Mouse (Mus musculus): ENCODE data around the gene Cdkn2c. TPM values are rescaled to one million over a fixed set of nuclear protein-coding genes. Genes with fewer than 3 reads are reported as not detected.
"Not testable (repeated sequence)": the region's sequence is repeated elsewhere in the genome, so short reads cannot be mapped to it uniquely, and the experiment has no call there.

The Cdkn2c gene
- polyA plus RNA-seq (2015; fragmentation: Nextera tagmentation; extraction: Ambion mirVana) = 15.6 and 16.0 TPM in 2 replicates

DNA sequence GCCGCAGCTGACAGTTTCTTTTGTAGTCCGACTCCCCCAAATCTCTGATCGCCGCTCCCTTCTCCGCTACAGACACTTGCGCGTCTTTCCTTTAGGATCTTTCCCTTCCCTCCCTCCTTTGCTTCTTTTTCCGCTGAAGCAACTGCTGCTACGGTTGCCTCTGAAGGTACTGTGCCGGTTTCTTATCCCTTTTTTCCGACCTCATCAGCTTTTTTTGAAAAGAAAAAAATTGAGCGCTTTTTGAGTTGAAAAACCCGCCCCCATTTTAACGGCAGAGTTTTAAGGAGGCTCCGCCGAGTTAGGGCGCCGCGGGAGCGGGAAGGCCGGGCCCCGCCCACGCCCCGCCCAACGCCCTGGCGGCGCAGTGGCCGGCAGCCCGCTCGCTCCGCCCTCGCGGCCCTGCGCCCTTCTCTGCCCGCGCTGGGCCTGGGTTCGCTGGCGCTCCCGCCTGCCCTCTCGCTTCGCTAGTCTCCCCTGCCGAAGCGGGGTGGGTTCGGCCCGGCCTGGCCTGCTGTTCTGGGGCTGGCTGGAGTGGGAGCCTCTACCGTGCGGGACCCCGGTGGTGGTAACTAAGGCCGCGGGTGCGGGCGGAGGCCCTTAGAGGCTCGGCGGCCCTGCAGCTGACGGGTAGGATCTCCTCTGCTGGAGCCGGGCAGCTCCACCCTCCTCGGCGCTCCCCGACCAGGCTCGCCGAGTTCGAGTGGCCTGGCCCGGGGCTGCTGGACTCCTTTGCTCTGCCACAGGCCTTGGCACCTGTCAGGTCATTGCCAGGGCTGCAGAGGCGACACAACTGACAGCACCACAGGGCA lies at the start of gene Cdkn2c:
Gene Cdkn2c, minus strand, starts transcription at position 729 of the 809 bp plus-strand sequence.
- under 1% methylated on average over 58 of the region's 64 CpGs for WGBS
- ATAC-seq (ENCODE audit: low read depth) = peak; percentile 98
- H3K36me3 ChIP-seq (ENCODE audit: control insufficient read depth, insufficient read depth, low read length) = no peaks in the 10 kb centered on the region
- H3K4me2 ChIP-seq (ENCODE audit: low read depth, low read length) = peak within 1 kb of the TSS; percentile 75
- H3K27me3 ChIP-seq (ENCODE audit: control insufficient read depth, insufficient read depth, low read depth, low read length) = peaks cover 6% of the 10 kb centered on the region; the same call in 1 of the 2 replicates
- peaks cover 10% of the 10 kb centered on the region for H3K4me1 ChIP-seq (replicated peaks; ENCODE audit: control insufficient read depth, insufficient read depth, low read length)
- H3K9ac ChIP-seq (ENCODE audit: low read length) = peak within 1 kb of the TSS; percentile 95
- H3K27ac ChIP-seq (ENCODE audit: low read length) = peak within 1 kb of the TSS; percentile 97
- H3K4me3 ChIP-seq (ENCODE audit: low read length) = peak within 1 kb of the TSS; percentile 79
- H3K9me3 ChIP-seq (ENCODE audit: control insufficient read depth, low read length) = no peaks in the 10 kb centered on the region

DNA sequence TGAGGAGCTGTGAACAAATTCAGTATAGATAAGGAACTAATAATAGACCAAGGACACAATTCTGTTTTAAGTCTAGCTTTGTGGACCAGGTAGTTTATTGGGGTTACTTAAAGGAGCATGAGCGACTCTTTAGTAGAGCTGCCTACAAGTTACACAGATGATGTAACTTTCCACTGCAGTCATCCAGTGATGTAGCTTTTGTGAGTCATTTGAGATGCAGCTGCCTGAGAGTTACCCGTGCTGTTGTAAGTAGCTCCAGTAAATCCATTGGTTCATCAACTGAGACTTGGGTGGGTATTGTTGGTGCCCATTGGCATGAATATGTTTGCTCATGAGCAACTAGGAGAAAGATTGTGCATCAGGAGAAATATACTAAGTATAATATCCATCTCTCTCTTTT lies 38.4 kb upstream of the Cdkn2c start:
- Histone ChIP-seq H3K9me3 (ENCODE audit: control insufficient read depth, low read length) (no peaks in the 10 kb centered on the region), H3K4me1 (replicated peaks; ENCODE audit: control insufficient read depth, insufficient read depth, low read length) (no peaks in the 10 kb centered on the region), H3K4me2 (ENCODE audit: low read depth, low read length) (no peak overlapping the region), H3K36me3 (ENCODE audit: control insufficient read depth, insufficient read depth, low read length) (no peaks in the 10 kb centered on the region), H3K27ac (ENCODE audit: low read length) (no peak overlapping the region), H3K9ac (ENCODE audit: low read length) (no peak overlapping the region), H3K27me3 (ENCODE audit: control insufficient read depth, insufficient read depth, low read depth, low read length) (no peaks in the 10 kb centered on the region), H3K4me3 (ENCODE audit: low read length) (no peak overlapping the region)
- no peak for ATAC-seq (ENCODE audit: low read depth)
- WGBS = 87% methylated on average over 2 of the region's 2 CpGs

GRCm38 (mm10) chr4:109703568-109703967 lies 36.6 kb upstream of the Cdkn2c start:
- no peak for ATAC-seq (ENCODE audit: low read depth)
- Histone ChIP-seq H3K4me2 (ENCODE audit: low read depth, low read length) (no peak overlapping the region), H3K36me3 (ENCODE audit: control insufficient read depth, insufficient read depth, low read length) (no peaks in the 10 kb centered on the region), H3K9ac (ENCODE audit: low read length) (no peak overlapping the region), H3K4me3 (ENCODE audit: low read length) (no peak overlapping the region), H3K27ac (ENCODE audit: low read length) (no peak overlapping the region), H3K27me3 (ENCODE audit: control insufficient read depth, insufficient read depth, low read depth, low read length) (no peaks in the 10 kb centered on the region), H3K9me3 (ENCODE audit: control insufficient read depth, low read length) (no peaks in the 10 kb centered on the region), H3K4me1 (replicated peaks; ENCODE audit: control insufficient read depth, insufficient read depth, low read length) (no peaks in the 10 kb centered on the region)

DNA sequence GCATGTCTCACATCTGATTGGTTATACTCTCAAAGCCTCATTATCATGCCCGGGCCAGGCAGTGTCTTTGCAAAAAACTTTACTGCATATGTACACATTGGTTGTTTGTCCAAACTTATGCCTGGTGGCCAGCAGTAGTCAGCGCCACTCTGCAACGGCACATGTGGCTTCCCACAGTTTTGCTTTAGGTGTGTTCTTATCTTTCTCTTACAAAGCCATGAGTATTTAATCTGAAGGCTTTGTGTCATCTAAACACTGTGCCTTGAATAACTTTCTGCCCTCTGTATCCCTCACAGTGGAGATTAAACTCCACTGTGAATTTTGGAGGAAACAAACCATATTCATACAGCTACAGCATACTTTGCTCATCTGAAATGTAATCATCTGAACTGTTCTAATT lies 33.7 kb upstream of the Cdkn2c start:
- not testable (repeated sequence) for H3K4me3 ChIP-seq (ENCODE audit: low read length); H3K36me3 ChIP-seq (ENCODE audit: control insufficient read depth, insufficient read depth, low read length); H3K27me3 ChIP-seq (ENCODE audit: control insufficient read depth, insufficient read depth, low read depth, low read length); ATAC-seq (ENCODE audit: low read depth); H3K9me3 ChIP-seq (ENCODE audit: control insufficient read depth, low read length); H3K4me1 ChIP-seq (replicated peaks; ENCODE audit: control insufficient read depth, insufficient read depth, low read length); H3K4me2 ChIP-seq (ENCODE audit: low read depth, low read length); H3K9ac ChIP-seq (ENCODE audit: low read length); H3K27ac ChIP-seq (ENCODE audit: low read length)
- 92% methylated on average over 3 of the region's 3 CpGs for WGBS

DNA sequence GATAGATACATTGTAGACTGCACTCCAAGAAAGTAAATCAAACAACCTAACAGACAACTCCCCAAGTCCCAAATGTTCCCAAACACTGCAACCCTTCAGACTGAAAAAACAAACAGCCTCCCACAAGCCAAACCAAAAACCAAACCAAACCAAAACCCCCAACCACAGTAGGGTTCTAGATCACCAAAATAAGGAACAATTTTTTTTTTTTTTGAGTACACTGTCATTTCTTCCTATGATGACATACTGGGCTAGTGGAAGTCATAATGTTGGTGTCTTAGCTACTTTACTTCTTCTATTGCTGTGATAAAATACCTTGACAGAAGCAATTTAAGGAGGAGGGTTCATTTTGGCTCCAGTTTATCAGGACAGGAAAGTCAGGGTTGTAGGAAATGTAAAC lies 25.7 kb upstream of the Cdkn2c start:
- Histone ChIP-seq H3K9me3 (ENCODE audit: control insufficient read depth, low read length) (peaks cover 7% of the 10 kb centered on the region), H3K27ac (ENCODE audit: low read length) (no peak overlapping the region), H3K9ac (ENCODE audit: low read length) (no peak overlapping the region), H3K27me3 (ENCODE audit: control insufficient read depth, insufficient read depth, low read depth, low read length) (no peaks in the 10 kb centered on the region), H3K4me3 (ENCODE audit: low read length) (no peak overlapping the region), H3K4me2 (ENCODE audit: low read depth, low read length) (no peak overlapping the region), H3K4me1 (replicated peaks; ENCODE audit: control insufficient read depth, insufficient read depth, low read length) (no peaks in the 10 kb centered on the region), H3K36me3 (ENCODE audit: control insufficient read depth, insufficient read depth, low read length) (peaks cover 7% of the 10 kb centered on the region)
- ATAC-seq (ENCODE audit: low read depth) = no peak

GRCm38 (mm10) chr4:109683561-109683960 lies 16.6 kb upstream of the Cdkn2c start:
- ATAC-seq (ENCODE audit: low read depth) = no peak
- no peak overlapping the region for H3K4me3 ChIP-seq (ENCODE audit: low read length)
- H3K9ac ChIP-seq (ENCODE audit: low read length) = no peak overlapping the region
- no peaks in the 10 kb centered on the region for H3K9me3 ChIP-seq (ENCODE audit: control insufficient read depth, low read length)
- no peak overlapping the region for H3K4me2 ChIP-seq (ENCODE audit: low read depth, low read length)
- WGBS = 66% methylated on average over 2 of the region's 2 CpGs
- H3K4me1 ChIP-seq (replicated peaks; ENCODE audit: control insufficient read depth, insufficient read depth, low read length) = no peaks in the 10 kb centered on the region
- H3K27ac ChIP-seq (ENCODE audit: low read length) = no peak overlapping the region
- H3K36me3 ChIP-seq (ENCODE audit: control insufficient read depth, insufficient read depth, low read length) = peaks cover 4% of the 10 kb centered on the region; the same call in 1 of the 2 replicates
- no peaks in the 10 kb centered on the region for H3K27me3 ChIP-seq (ENCODE audit: control insufficient read depth, insufficient read depth, low read depth, low read length)

DNA sequence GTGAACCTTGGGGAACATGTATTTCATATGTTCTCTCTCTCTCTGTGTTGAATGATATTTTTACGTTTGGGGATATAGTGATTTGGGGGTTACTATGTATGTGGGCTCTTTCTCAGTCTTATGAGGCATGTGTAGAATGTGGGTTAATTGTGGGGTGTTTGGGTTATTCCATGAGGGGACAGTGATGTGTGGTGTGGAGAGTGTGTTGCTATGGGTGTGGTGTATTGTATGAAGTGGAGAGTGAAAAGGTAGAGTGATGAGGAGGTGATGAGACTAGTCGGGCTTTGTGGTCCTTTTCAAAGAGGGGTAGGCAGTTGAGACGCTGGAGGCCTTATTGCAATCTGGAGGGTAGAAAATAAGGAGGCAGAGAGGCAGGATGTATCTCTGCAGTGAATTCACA lies 10.2 kb upstream of the Cdkn2c start:
- H3K27me3 ChIP-seq (ENCODE audit: control insufficient read depth, insufficient read depth, low read depth, low read length) = no peaks in the 10 kb centered on the region
- peak overlapping the region; percentile 92 for H3K4me3 ChIP-seq (ENCODE audit: low read length)
- H3K4me2 ChIP-seq (ENCODE audit: low read depth, low read length) = peak overlapping the region; percentile 71
- no peaks in the 10 kb centered on the region for H3K9me3 ChIP-seq (ENCODE audit: control insufficient read depth, low read length)
- no peaks in the 10 kb centered on the region for H3K36me3 ChIP-seq (ENCODE audit: control insufficient read depth, insufficient read depth, low read length)
- 1% methylated on average over 3 of the region's 3 CpGs for WGBS
- peaks cover 8% of the 10 kb centered on the region for H3K4me1 ChIP-seq (replicated peaks; ENCODE audit: control insufficient read depth, insufficient read depth, low read length)
- H3K9ac ChIP-seq (ENCODE audit: low read length) = peak overlapping the region; percentile 91
- no peak for ATAC-seq (ENCODE audit: low read depth)
- peak overlapping the region; percentile 96 for H3K27ac ChIP-seq (ENCODE audit: low read length)

GRCm38 (mm10) chr4:109676218-109677215 lies 9.5 kb upstream of the Cdkn2c start, which contains the start of gene Faf1:
Gene Faf1 (plus strand): TSS chr4:109676588.
- WGBS = under 1% methylated on average over 101 of the region's 107 CpGs

GRCm38 (mm10) chr4:109674097-109674496 lies 7.1 kb upstream of the Cdkn2c start:
- 78% methylated on average over 2 of the region's 2 CpGs for WGBS
- no peak overlapping the region for H3K9ac ChIP-seq (ENCODE audit: low read length)
- no peak overlapping the region for H3K27ac ChIP-seq (ENCODE audit: low read length)
- no peaks in the 10 kb centered on the region for H3K36me3 ChIP-seq (ENCODE audit: control insufficient read depth, insufficient read depth, low read length)
- ATAC-seq (ENCODE audit: low read depth) = no peak
- no peaks in the 10 kb centered on the region for H3K9me3 ChIP-seq (ENCODE audit: control insufficient read depth, low read length)
- H3K4me1 ChIP-seq (replicated peaks; ENCODE audit: control insufficient read depth, insufficient read depth, low read length) = peaks cover 8% of the 10 kb centered on the region
- H3K27me3 ChIP-seq (ENCODE audit: control insufficient read depth, insufficient read depth, low read depth, low read length) = no peaks in the 10 kb centered on the region
- H3K4me3 ChIP-seq (ENCODE audit: low read length) = no peak overlapping the region
- H3K4me2 ChIP-seq (ENCODE audit: low read depth, low read length) = no peak overlapping the region

More at GRCm38 (mm10) chr4:109676218-109677215, 9.5 kb upstream of the Cdkn2c start, which contains the start of gene Faf1:
- peak within 1 kb of the TSS; percentile 92 for H3K4me3 ChIP-seq (ENCODE audit: low read length)
- H3K4me2 ChIP-seq (ENCODE audit: low read depth, low read length) = peak within 1 kb of the TSS; percentile 71
- peak within 1 kb of the TSS; percentile 96 for H3K27ac ChIP-seq (ENCODE audit: low read length)
- no peaks in the 10 kb centered on the region for H3K36me3 ChIP-seq (ENCODE audit: control insufficient read depth, insufficient read depth, low read length)
- H3K27me3 ChIP-seq (ENCODE audit: control insufficient read depth, insufficient read depth, low read depth, low read length) = no peaks in the 10 kb centered on the region
- peak within 1 kb of the TSS; percentile 91 for H3K9ac ChIP-seq (ENCODE audit: low read length)
- peak; percentile 98 for ATAC-seq (ENCODE audit: low read depth)
- peaks cover 8% of the 10 kb centered on the region for H3K4me1 ChIP-seq (replicated peaks; ENCODE audit: control insufficient read depth, insufficient read depth, low read length)
- H3K9me3 ChIP-seq (ENCODE audit: control insufficient read depth, low read length) = no peaks in the 10 kb centered on the region

Measured in lung, embryonic 16.5 days (tissue).